Mouse (Mus musculus) heart, postnatal 4 days (tissue): ENCODE data around the gene Olfr668. TPM values are rescaled to one million over a fixed set of nuclear protein-coding genes. Genes with fewer than 3 reads are reported as not detected.
"Not testable (repeated sequence)": the region's sequence is repeated elsewhere in the genome, so short reads cannot be mapped to it uniquely, and the experiment has no call there.

Experiments
- DNase-seq: peaks from one replicate; pipeline ENCODE4 v3.0.0; 2021
- total RNA-seq, 2 experiments: library from RNA; stranded (reverse); gene quantifications; 2 replicates each; pipeline ENCODE4 v1.2.3; 2021

Gene Olfr668
- not detected for total RNA-seq

GRCm38 (mm10) chr7:104927957-104928356 lies at the start of gene Olfr668:
TSS of gene Olfr668 (minus strand) at chr7:104928057.
- no peak for DNase-seq

GRCm38 (mm10) chr7:104972507-104972906 lies 44.6 kb upstream of the Olfr668 start:
- DNase-seq = not testable (repeated sequence)

DNA sequence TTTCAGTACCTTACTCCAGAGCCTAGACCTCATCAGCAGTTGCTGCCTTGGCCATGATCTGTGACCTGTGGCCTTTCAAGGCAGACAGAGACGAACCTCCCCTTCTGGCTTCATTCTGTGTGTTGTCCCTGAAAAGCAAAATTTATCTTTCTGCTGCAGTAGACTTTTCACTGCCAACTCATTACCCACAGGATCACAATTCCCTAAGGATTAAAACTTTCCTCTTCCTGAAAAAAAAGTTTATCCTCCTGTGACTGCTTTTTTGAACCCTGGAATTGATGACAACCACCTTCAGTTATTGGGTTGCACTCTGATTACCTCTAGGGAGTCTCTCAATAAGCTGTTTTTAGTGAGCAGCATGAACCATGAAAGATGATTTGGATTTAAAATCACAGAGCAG lies 34.7 kb upstream of the Olfr668 start, which contains the start of gene Olfr670:
TSS of gene Olfr670 (minus strand) at position 101 of the 400 bp plus-strand sequence.
- DNase-seq = no peak

DNA sequence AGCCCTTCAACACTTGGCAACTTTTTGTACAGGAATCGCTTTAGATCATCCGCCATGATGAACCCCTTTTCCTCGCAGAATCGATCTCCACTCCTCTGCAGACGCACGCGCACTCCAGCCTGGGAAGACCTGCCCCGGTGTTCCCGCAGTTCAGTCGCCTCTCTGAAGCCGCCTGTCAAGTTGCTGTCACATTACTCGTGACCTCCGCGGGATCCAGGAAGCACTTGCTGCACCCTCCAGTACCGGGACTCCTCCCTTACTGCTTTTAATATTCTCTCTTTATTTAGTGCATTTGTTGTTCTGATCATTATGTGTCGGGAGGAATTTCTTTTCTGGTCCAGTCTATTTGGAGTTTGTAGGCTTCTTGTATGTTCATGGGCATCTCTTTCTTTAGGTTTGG lies 22.4 kb upstream of the Olfr668 start:
- DNase-seq = not testable (repeated sequence)

GRCm38 (mm10) chr7:104933940-104934339 lies 6.1 kb upstream of the Olfr668 start, which contains the start of gene Olfr669:
TSS of gene Olfr669 (plus strand) at chr7:104934240.
- DNase-seq = no peak

DNA sequence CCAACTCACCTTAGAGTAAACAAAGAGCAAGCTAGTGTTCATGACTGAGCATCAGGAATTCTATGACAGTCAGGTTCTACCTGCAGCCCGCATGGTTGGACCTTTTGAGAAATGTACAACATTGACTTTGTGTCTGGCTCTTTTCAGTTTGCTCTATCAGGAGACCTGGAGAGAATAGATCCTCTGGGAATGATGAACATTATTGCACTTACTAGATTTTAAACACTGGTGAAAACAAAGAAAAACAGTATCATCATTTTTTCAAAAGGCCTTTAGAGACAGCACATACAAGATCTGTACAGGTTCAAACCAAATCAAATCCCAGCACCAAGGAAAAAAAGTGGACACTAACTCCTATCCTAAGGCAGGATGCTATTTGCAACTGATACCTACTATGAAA lies 6.5 kb downstream of the Olfr668 start, which contains the start of gene Olfr667:
TSS of gene Olfr667 (minus strand) at position 101 of the 400 bp plus-strand sequence.
- no peak for DNase-seq

DNA sequence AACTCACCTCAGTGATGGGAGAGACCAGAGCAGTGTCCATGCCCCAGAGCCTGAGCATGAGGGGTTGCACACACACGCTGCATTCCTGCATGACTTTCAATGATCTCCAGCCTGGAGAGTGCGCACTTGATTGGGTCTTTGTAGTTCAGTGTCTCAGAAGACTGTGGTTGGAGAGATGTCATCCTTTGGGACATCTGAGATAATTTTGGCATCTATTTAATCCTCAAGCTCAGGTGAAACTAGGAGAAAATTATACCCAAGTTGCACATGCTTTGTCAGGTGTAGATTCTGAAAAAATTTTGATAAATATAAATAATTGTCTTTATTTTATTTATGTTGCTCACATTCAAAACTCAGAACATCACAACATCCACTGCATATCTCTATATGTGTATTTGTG lies 32.0 kb downstream of the Olfr668 start, which contains the start of gene Olfr666:
TSS of gene Olfr666 (minus strand) at position 101 of the 400 bp plus-strand sequence.
- DNase-seq = no peak

- no peak for DNase-seq
Measured at GRCm38 (mm10) chr7:104877731-104878130, 50.1 kb downstream of the Olfr668 start, which contains the start of gene Olfr665. TSS of gene Olfr665 (plus strand) at chr7:104878031.

Other genes with a start within 250 kb of the Olfr668 start
- gene Olfr661, start 241.6 kb downstream of the Olfr668 start, total RNA-seq = not detected
- not detected for gene Usp17le, start 150.6 kb downstream of the Olfr668 start, total RNA-seq
- not detected for gene Usp17lb, start 85.5 kb downstream of the Olfr668 start, total RNA-seq
- gene Usp17la, start 71.0 kb downstream of the Olfr668 start, total RNA-seq = not detected
- gene Olfr665, start 50.0 kb downstream of the Olfr668 start, total RNA-seq = not detected
- not detected for gene Olfr666, start 32.1 kb downstream of the Olfr668 start, total RNA-seq
- not detected for gene Olfr667, start 6.6 kb downstream of the Olfr668 start, total RNA-seq
- gene Olfr669, start 6.2 kb upstream of the Olfr668 start, total RNA-seq = not detected
- not detected for gene Olfr670, start 34.6 kb upstream of the Olfr668 start, total RNA-seq
- gene Olfr671, start 51.1 kb upstream of the Olfr668 start, total RNA-seq = not detected
- gene Olfr672, start 74.0 kb upstream of the Olfr668 start, total RNA-seq = not detected
- not detected for gene Olfr675, start 100.4 kb upstream of the Olfr668 start, total RNA-seq
- gene Olfr676, start 104.6 kb upstream of the Olfr668 start, total RNA-seq = not detected
- not detected for gene Olfr677, start 123.3 kb upstream of the Olfr668 start, total RNA-seq
- not detected for gene Olfr678, start 136.4 kb upstream of the Olfr668 start, total RNA-seq
- gene Olfr679, start 153.1 kb upstream of the Olfr668 start, total RNA-seq = not detected
- not detected for gene Olfr680-ps1, start 164.8 kb upstream of the Olfr668 start, total RNA-seq
- not detected for gene Olfr681, start 188.8 kb upstream of the Olfr668 start, total RNA-seq
- not detected for gene Olfr683, start 219.0 kb upstream of the Olfr668 start, total RNA-seq
- not detected for gene Olfr684, start 235.6 kb upstream of the Olfr668 start, total RNA-seq